Mouse (Mus musculus) lung, postnatal 10 days (tissue): ENCODE data around the gene Stt3b.

Experiments used
- DNase-seq: peaks from one replicate; pipeline ENCODE4 v3.0.0; 2021

Stt3b gene

DNA sequence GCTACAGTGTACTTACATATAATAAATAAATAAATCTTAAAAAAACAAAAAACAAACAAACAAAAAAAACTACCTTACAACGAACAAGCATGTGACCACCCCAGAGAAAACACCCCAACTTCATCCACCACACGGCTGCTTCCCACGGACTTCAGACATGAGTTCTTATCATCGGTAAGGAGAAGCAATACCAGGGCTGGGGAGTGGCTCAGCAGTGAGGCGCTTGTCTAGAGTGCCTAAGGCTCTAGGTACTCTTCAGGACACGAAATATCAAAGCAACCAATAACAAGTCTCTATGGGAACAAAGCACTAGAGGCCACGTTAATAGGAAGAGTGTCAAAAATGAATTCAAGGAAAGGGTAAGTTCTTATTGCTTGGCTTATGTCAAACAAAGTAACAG lies 49.8 kb downstream of the Stt3b start:
- DNase-seq, result no peak

GRCm38 (mm10) chr9:115259866-115260265 lies 50.4 kb downstream of the Stt3b start:
- DNase-seq, result no peak

GRCm38 (mm10) chr9:115257733-115258286 lies 52.4 kb downstream of the Stt3b start:
- DNase-seq, result no peak

- DNase-seq, result no peak
Measured at GRCm38 (mm10) chr9:115249145-115249544, 61.1 kb downstream of the Stt3b start.

DNA sequence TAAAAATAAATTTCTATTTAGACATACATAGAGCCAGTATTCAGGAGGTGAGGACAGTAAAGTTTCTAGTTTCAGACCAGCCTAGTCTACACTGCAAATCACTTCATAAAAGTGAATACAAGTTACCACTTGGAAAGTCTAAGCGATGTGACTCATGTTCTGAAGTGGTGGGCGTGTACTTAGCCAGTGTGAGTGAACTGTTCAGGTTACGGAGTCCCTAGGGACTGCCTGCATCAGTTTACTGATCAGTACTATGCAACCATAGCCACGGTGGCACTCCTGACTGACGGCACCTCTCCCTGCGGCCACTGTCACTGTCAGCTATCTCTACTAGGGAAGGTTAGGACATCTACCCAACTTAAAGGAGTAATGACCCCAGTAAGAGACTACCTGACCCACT lies 65.1 kb downstream of the Stt3b start:
- peak; percentile 59 for DNase-seq

- peak; percentile 46 for DNase-seq
Measured at GRCm38 (mm10) chr9:115243630-115244029, 66.6 kb downstream of the Stt3b start.

GRCm38 (mm10) chr9:115239861-115240260 lies 70.4 kb downstream of the Stt3b start:
- DNase-seq, result no peak

DNA sequence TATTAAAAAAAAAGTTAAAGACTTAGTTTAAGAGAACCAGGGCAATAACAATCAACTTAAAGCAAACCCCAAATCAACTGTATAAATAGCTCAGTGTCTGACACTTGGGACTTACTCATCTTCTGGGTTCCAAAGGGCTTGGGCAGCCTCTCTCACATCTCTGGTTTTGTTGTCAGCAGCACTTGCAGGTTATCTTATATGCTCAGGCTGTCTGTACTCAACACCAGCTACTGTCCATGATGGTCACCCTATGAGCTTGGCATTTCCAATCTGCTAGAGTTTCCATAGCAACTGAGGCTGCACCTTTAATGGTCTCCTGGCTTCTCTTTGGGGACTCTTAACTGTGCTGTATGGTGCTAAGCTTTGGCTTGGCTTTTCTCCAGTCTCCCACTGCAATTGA lies 72.3 kb downstream of the Stt3b start:
- no peak for DNase-seq

DNA sequence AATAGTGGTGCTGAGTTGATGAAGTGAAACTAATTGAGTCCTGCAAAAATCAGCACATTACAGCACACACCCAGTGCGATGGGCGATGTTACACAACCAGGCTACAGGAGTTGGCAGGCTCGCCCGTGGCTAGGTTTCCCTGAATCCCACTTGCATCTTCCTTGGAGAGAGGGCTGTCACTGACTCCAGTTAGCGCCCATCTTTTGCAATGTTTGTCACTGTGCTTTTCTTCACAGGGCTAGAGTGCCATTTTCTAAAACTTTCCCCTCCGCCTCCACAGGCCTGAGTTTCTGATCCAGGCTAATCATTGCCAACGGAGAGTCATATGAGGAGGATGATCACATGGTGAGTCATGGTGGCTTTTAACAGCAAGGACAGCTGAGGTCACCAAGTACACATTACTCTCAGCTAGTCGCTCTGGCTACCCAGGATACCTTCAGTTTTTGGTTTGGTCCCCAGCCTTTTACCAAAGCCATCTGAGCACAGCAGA lies 73.8 kb downstream of the Stt3b start:
- DNase-seq, result peak; percentile 29

DNA sequence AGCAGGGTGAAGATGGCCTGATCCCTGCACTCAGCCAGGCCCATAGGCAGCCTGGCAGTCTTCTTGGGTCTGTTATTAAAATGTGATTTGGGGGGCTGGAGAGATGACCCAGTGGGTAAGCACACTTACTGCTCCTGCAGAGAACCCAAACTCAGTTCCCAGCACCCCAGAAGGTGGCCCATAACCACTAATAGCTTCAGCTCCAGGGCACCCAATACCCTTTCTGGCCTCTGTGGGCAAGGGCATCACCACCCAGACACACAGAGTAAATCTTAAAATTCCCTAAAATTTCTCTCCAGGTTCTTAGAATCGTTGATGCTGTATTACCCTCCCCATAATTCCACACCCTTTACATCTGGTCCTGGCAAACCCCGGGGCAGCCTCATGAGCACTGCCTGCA lies 75.7 kb downstream of the Stt3b start:
- no peak for DNase-seq

GRCm38 (mm10) chr9:115233721-115234120 lies 76.5 kb downstream of the Stt3b start:
- DNase-seq, result no peak

GRCm38 (mm10) chr9:115231476-115231875 lies 78.7 kb downstream of the Stt3b start:
- no peak for DNase-seq

DNA sequence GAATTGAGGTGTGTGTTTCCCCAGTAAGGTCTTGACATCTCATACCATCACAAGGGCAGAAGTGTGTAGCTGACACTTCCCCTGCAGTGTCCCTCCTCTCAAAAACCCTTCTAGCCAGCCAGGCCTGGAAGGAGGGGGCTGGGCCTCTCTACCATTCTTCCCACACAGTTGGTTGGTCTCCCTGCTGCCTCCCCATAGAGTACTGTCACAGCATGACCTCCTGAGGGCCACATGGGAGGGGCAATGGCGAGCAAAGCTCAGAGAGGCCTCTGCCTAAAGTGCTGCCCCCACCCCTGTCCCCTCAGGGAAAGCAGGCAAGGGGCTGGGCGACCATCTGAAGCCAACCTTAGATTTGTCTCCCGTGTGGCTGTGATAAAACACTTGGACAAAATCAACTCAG lies 80.1 kb downstream of the Stt3b start:
- DNase-seq, result no peak

GRCm38 (mm10) chr9:115229676-115230075 lies 80.5 kb downstream of the Stt3b start:
- DNase-seq, result no peak

DNA sequence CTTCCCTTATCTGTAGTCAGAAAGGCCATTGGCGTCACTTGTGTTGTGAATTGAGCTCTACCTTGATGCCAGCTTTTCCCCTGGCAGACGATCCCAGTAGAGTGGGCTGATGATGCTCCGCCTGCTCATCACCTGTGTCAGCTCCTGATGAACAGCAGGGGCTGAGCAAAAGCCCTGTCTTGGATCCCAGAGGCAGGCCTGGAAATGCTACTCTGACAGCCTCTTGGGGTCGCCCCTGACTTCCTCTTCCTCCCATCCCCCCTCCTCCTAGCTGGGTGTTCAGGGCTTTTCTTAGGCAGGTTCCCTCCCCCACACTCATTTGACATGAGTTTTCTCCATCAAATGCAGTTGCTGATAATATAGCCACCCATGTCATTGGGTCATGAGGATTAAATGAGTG lies 81.1 kb downstream of the Stt3b start:
- no peak for DNase-seq

DNA sequence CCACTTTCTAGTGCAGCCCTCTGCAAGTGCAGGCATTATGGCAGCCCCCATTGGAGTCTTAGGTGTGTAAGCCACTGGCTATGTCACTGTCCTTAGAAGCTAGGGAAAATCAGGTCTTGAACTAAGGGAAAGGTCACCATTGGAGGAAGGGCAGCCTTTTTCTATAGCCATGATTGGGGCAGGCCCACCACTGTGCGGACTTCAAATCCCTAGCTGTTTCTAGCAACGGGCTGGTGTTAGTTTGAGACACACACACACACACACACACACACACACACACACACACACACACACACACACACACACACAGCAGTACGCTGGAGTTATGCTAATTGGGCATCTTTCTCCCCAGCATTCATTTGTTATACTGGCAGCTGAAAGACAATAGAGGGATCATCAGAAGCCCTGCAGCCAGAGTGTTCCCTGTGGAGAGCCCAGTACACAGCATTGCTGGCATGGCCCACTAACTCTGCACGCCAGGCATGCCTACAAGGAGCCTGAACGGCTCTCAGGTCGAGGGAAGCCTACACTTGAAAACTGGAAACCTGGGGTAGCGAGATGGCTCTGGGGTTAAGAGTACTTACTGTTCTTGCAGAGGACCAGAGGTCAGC lies 85.4 kb downstream of the Stt3b start:
- DNase-seq, result no peak

DNA sequence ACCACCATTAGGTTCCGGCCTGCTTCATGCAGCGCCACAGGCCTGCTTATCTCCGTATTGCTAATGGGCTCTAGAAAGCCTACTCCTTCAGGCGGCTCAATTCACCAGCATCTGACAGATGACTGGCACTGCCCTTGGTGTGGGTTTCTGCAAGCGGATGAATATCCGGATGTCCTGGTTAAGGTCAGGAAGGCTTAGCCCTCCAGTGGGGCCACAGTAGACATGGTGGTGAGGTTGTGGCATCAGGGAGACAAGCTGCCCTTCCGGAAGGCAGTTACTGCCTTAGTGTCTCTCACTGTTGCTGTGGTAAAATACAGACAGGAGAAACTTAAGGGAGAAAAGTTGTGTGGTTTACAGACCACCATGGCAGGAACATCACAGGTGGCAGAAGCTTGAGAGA lies 89.0 kb downstream of the Stt3b start:
- no peak for DNase-seq

- no peak for DNase-seq
Measured at GRCm38 (mm10) chr9:115220466-115220865, 89.8 kb downstream of the Stt3b start.

GRCm38 (mm10) chr9:115217984-115218383 lies 92.2 kb downstream of the Stt3b start:
- no peak for DNase-seq

DNA sequence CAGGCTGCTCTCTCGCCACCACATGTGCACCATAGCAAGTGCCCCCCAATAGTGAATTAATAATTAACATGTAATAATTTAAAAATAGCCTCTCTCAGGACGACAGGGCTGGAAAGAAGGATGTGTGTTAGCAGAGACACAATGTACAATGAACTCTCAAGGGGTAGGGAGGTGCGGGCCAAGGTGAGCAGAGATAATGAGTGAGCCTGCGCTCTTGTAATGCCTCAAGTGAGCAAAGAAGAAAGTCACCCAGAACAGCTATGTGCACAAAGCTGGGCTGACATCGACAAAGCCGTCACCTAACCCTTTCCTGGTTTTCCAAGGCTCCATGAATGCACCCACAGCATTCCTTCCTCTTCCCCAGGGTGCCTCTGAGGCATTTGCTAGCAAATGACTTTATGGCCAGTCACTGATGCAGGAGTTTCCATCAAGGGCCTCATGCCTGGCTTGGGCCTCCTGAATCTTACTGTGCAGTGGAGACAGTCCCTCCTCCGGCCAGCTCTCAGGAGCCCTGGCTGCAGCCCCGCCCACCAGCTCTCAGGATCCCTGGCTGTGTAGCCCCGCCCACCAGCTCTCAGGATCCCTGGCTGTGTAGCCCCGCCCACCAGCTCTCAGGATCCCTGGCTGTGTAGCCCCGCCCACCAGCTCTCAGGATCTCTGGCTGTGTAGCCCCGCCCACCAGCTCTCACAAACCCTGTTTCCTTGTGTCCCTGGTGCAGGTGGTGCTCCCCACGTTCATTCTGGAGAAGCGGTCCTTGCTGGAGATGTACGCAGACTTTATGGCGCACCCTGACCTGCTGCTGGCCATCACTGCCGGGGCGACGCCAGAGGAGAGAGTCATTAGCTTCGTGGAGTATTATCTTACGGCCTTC lies 94.2 kb downstream of the Stt3b start:
- DNase-seq, result peak; percentile 55

DNA sequence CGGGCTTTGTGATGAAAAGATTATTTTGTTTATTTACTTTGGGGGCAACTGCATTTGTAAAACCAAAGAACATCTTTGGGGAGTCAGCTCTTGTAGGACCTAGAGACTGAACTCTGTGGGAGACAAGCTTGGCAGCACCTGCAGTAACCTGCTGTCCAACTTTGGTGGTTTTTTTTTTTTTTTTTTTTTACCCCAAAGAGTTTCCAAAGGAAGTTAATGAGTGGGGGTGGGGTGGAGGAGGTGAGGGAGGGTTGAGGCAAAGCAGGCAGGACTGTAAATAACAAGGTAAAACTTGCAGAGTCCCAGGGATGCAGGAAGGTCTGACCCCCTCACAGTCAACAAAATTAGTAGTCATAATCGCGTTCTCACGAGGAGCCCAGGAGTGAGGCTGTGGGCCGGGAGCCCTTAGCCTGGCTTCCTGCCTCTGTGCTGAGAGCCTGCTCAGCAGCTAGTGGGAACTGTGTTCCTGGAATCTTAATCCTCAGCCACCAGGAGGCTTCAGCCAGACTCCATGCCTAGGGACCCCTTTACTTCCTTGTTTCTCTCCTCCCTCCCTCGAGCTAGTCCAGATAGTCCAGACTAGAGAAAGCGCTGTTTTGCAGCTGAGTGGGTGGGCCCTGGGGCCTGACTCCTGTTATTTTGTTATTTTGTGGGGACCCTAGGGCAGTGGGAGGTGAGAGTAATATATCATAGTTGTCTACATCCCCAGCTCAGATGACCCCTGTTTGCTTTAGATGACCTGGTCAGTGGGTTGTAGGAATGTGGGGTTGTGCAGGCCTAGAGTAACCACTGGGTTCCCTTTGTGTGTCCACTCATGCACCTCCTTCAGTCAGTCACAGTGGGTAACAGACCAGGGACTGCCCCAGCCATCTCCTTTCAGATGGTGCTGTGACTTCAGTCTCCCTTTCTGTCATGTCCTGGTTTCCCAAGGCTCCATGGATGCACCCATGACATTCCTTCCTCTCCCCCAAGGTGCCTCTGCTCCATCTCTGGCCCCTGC lies 95.3 kb downstream of the Stt3b start:
- DNase-seq, result no peak

DNA sequence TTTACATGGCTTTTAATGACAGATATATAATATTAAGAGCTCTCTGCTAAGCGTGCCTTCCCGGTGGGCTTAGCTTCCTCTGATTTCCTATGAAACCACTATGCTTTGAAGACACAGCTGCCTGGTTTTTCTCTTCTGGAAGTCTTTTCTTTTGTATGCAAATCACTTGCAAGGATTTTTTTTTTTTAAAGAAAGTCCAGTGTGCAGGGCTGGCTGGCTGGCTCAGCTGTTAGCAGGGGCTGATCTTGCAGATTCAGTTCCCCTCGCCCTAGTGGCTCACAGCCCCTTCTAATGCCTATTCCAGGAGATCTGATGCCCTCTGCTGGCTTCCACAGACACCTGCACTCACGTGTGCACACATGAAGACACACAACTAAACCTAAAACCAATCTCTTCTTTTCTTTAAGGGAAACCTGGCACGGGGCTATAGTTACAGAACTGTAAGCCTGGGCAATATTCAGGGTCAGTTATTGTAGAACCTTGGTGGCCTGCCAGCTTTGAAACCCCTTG lies 96.4 kb downstream of the Stt3b start:
- no peak for DNase-seq

DNA sequence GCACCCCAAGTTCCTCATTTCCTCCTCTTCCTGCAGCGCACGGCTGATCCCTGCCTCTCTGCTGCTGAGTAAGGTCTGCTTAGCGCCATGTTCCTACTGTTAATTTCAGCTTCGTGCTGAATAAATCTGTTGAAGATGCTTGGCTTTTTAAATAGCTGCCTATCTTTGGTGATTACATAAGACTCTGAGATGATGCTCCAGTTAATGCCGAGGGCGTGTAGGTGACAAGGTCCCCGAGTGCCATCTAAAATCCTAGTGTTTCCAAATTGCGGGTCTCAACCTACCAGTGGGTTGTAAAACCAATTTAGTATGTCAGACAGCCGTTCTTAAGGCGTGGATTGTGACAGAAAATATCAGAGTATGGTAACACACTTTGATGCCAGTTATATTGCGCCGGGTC lies 99.7 kb downstream of the Stt3b start:
- DNase-seq, result no peak
